Mouse (Mus musculus) liver, adult 2 months (tissue): ENCODE measurements around the gene Arhgap18.

Experiments used
- CTCF ChIP-seq: fragments of 200-500 bp; IDR thresholded peaks from 2 replicates; pipeline ENCODE4 v1.5.1; 2011; ENCODE audit warnings: low read depth, low read length, control low read depth
- POLR2A ChIP-seq: fragments of 200-500 bp; IDR thresholded peaks from 2 replicates; pipeline ENCODE4 v1.6.1; 2011; ENCODE audit warnings: low read length, control low read depth; ENCODE audit not compliant: insufficient read depth; ENCODE audit errors: extremely low read depth

GRCm38 (mm10) chr10:26878924-26879600 is 125.8 kb downstream of the Arhgap18 start:
- TF ChIP-seq CTCF (no peak), POLR2A (no peak)
